Mouse (Mus musculus): ENCODE measurements around the gene Grm7.

DNA sequence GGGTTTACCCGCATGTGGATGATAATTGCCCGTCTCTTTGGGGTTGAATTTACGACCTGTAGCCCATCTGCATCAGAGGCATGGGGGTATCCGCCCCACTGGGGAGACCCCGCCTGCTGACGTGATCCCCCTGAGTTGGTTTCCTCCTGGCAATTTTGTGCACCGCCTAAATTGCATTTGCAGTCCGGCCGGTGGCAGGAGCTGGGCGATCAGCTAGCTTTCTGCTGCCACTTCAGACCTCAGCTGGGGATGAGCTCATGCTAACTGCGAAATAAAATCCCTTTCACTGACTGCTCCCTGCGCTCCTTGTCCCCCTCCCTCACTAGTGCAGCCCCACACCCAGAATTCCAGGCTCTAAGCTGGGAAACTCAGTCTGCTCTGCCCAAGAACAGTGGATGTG, 1.5 kb downstream of the Grm7 start:
- no peak for TF ChIP-seq CTCF (conservative IDR thresholded peaks at IDR 0.05; ENCODE audit: insufficient read depth, insufficient read length, low read depth, low read length)
- TF ChIP-seq POLR2A (IDR thresholded peaks at IDR 0.05; ENCODE audit: low read depth, low read length), result no peak
